Mouse (Mus musculus): ENCODE measurements around the gene Snapc5.

GRCm38 (mm10) chr9:64131623-64132022 is 47.5 kb upstream of the Snapc5 start:
- TF ChIP-seq CTCF (IDR thresholded peaks at IDR 0.05; ENCODE audit: low read depth, low read length) (no peak), TAL1 (conservative IDR thresholded peaks at IDR 0.05; ENCODE audit: low read depth, low read length) (no peak), GATA2 (IDR thresholded peaks at IDR 0.05; ENCODE audit: borderline replicate concordance, low read depth, low read length) (no peak)
